Mouse (Mus musculus) spleen, postnatal 0 days (tissue): ENCODE data around the gene Mical1. TPM values are rescaled to one million over a fixed set of nuclear protein-coding genes. Genes with fewer than 3 reads are reported as not detected.

Source experiments
- polyA plus RNA-seq: library from polyadenylated mRNA; unstranded; fragments of >200 nt; fragmentation: Nextera tagmentation; extraction: Ambion mirVana; gene quantifications from 2 replicates; pipeline ENCODE4 v1.2.1, GENCODE M21; 2015

The Mical1 gene
- 17.3 and 20.5 TPM in 2 replicates for polyA plus RNA-seq

GRCm38 (mm10) chr10:41476171-41477017 lies at the start of gene Mical1:
Gene Mical1, plus strand, starts transcription at chr10:41476314.

GRCm38 (mm10) chr10:41450137-41450670 lies 25.9 kb upstream of the Mical1 start, which contains the start of gene Zbtb24:
Gene Zbtb24, plus strand, starts transcription at chr10:41450383.

GRCm38 (mm10) chr10:41489708-41490517 lies 13.8 kb downstream of the Mical1 start, which contains the start of the genes Smpd2 and Ppil6:
Gene Smpd2, minus strand, starts transcription at chr10:41490369.
Gene Ppil6, plus strand, starts transcription at chr10:41490439.

GRCm38 (mm10) chr10:41518981-41519618 lies 43.0 kb downstream of the Mical1 start, which contains the start of gene Cd164:
Gene Cd164, plus strand, starts transcription at chr10:41519414.

Other genes starting within 250 kb of the Mical1 start
- 9.9 and 10.2 TPM in 2 replicates for gene Fig4, start 173.1 kb upstream of the Mical1 start, polyA plus RNA-seq
- 0.02 TPM in 1 of 2 replicates, not detected in the other for gene Ak9, start 172.3 kb upstream of the Mical1 start, polyA plus RNA-seq
- 7.0 and 8.3 TPM in 2 replicates for gene Zbtb24, start 25.9 kb upstream of the Mical1 start, polyA plus RNA-seq
- gene Smpd2, start 14.1 kb downstream of the Mical1 start, polyA plus RNA-seq = 9.2 and 14.1 TPM in 2 replicates
- gene Ppil6, start 14.1 kb downstream of the Mical1 start, polyA plus RNA-seq = 0.23 TPM in 1 of 2 replicates, not detected in the other
- 62.0 and 73.0 TPM in 2 replicates for gene Cd164, start 43.1 kb downstream of the Mical1 start, polyA plus RNA-seq
- gene Ccdc162, start 240.3 kb downstream of the Mical1 start, polyA plus RNA-seq = 0.16 TPM in 1 of 2 replicates, not detected in the other